Mouse (Mus musculus) stomach, adult 2 months (tissue): ENCODE data around the gene Polk. TPM values are rescaled to one million over a fixed set of nuclear protein-coding genes. Genes with fewer than 3 reads are reported as not detected.

Experiments
- polyA plus RNA-seq: library from polyadenylated mRNA; depleted of rRNA; stranded (reverse); fragments of >200 nt; gene quantifications from 2 replicates; pipeline ENCODE4 v1.2.3, GENCODE M21; 2012; rRNA removed

Gene Polk
- 0.24 and 0.34 TPM in 2 replicates for polyA plus RNA-seq

GRCm38 (mm10) chr13:96542081-96542889, at the start of gene Polk, which contains the start of gene Col4a3bp:
Gene Polk, minus strand, starts transcription at chr13:96542579.
Gene Col4a3bp, plus strand, starts transcription at chr13:96542618.

DNA sequence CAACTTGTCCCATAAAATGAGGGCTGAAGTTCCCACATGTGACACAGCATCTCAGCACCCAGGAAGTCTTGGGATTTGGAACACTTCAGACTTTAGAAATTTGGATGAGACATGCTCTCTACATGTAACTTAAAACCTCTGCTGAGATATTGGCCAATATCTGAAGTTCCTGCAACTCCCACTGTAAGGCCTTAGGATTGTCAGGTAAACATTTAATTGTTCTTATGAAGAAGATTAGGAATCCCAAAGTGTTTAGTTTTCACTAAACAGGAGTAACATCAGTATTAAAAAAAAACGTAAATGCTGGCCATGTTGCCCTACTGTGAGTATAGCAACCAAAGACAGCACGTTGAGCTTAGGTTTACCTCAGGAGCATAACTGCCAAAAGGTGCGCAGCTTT, 51.9 kb downstream of the Polk start, which contains the start of gene Gm17622:
TSS of gene Gm17622 (plus strand) at position 301 of the 400 bp plus-strand sequence.

GRCm38 (mm10) chr13:96470957-96471356, 71.4 kb downstream of the Polk start, which contains the start of gene Ankdd1b:
Gene Ankdd1b, minus strand, starts transcription at chr13:96471198.

Other genes starting within 250 kb of the Polk start
- 0.72 and 1.5 TPM in 2 replicates for gene Poc5, start 154.3 kb downstream of the Polk start, polyA plus RNA-seq
- 5.2 and 8.9 TPM in 2 replicates for gene Ankdd1b, start 71.4 kb downstream of the Polk start, polyA plus RNA-seq
- not detected in 2 replicates for gene Gm17622, start 51.8 kb downstream of the Polk start, polyA plus RNA-seq
- gene Col4a3bp, start within 50 bp of the Polk start, polyA plus RNA-seq, result 5.4 and 6.5 TPM in 2 replicates
- 4.8 and 6.3 TPM in 2 replicates for gene Hmgcr, start 128.4 kb upstream of the Polk start, polyA plus RNA-seq
- not detected in 2 replicates for gene Ankrd31, start 205.7 kb upstream of the Polk start, polyA plus RNA-seq